Mouse (Mus musculus) olfactory bulb, adult 2 months (tissue): ENCODE results near the gene Zfp341.

Experiments used
- CTCF ChIP-seq: fragments of 200-500 bp; IDR thresholded peaks from 2 replicates; pipeline ENCODE4 v1.5.1; 2012; ENCODE audit warnings: low read depth, mild to moderate bottlenecking, low read length, moderate library complexity; ENCODE audit not compliant: insufficient read depth
- POLR2A ChIP-seq: fragments of 200-500 bp; IDR thresholded peaks from 2 replicates; pipeline ENCODE4 v1.6.1; 2012; ENCODE audit warnings: mild to moderate bottlenecking, low read depth, low read length, moderate library complexity; ENCODE audit not compliant: insufficient read depth

GRCm38 (mm10) chr2:154650404-154650803 is 37.3 kb downstream of the Zfp341 start:
- no peak for TF ChIP-seq POLR2A
- no peak for TF ChIP-seq CTCF
